Mouse (Mus musculus) CD4-positive helper T cell, adult 2 months (primary cell): ENCODE results near the gene Kat2b.
A peak's percentile ranks its signal among the peaks of the same experiment; 100 is the strongest.
"Not testable (repeated sequence)": the region's sequence is repeated elsewhere in the genome, so short reads cannot be mapped to it uniquely, and the experiment has no call there.

Source experiments
- DNase-seq: peaks from one replicate; pipeline ENCODE4 v3.0.0-alpha.2; 2012; ENCODE audit warnings: low read depth, missing footprints, low spot score

Kat2b gene

DNA sequence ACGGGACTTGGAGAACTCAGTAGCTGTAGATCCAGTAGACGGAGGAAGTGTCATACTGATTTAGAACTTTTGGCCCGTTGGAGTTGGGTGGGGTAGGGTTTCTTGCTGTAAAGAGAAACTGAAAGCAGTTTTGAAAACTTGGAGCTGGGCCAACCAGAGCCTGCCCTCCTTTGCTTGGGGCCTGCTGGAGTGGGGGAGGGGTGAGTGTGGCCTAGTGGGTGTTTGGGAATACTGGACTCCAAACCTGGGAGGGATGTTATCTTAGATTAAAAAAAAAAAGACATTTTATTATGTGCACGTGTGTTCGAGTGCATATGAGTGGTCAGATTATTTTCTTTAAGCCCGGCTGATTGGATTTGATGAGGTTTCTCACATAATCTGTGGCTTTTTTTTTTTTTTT lies 3.2 kb downstream of the Kat2b start:
- DNase-seq = peak; percentile 90

DNA sequence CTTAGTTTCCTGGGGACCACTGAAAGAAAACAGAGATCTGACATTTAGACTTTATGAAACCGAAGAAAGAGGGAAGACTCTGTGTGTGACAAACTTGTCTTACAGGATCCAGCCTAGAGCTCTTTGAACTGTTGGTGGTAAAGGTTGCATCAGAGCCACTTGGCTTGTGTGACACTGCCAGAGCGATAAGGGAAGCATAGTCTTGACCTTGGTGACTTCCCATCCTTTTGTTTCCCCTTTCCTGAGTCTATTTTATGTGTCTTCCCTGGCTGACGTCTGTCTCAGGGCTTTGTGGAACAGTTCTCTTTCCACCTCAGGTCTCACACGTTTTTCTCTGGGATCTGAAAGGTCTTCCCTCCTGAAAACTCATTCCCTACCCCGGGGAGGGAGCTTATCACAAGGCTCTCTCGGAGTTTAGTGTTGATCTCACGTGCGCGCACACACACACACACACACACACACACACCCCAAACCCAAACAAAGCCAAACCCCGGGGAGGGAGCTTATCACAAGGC lies 3.8 kb downstream of the Kat2b start:
- DNase-seq = peak; percentile 75

DNA sequence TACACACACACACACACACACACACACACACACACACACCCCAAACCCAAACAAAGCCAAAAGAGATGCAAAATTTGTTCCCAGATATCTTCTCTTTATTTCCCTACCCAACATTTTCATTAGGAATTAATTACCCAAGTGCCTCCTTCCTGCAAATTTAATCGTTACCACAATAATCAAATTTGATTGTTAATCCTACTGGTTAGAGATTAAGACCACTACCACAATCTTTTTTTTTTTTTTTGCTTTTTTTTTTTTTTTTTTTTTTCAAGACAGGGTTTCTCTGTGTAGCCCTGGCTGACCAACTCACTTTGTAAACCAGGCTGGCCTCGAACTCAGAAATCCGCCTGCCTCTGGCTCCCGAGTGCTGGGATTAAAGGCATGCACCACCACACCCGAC lies 4.3 kb downstream of the Kat2b start:
- not testable (repeated sequence) for DNase-seq

DNA sequence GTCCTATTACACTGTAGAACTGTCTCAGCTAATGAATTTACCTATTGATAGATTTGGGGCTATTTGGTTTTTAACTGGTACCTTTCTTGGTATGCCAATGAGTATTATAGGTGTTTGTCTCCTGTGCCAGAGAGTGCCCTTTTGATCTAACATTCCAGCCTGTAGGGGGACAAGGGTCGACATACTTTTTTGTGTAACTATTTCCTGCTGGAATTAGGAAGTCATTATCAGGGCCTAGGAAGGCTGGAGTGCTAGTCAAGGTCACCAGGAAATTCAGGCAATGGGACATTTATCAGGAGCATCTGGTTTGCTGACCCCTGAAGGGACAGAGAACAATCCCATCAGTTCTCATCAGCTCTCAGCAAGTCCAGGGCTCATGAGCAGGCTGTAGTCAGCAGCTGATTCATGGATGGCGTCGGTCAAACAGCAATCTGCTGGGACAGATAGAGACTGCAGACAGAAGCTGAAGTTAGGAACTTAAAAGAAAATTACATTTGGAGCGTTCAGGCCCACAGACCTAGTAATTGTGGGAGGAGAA lies 6.4 kb downstream of the Kat2b start:
- no peak for DNase-seq

DNA sequence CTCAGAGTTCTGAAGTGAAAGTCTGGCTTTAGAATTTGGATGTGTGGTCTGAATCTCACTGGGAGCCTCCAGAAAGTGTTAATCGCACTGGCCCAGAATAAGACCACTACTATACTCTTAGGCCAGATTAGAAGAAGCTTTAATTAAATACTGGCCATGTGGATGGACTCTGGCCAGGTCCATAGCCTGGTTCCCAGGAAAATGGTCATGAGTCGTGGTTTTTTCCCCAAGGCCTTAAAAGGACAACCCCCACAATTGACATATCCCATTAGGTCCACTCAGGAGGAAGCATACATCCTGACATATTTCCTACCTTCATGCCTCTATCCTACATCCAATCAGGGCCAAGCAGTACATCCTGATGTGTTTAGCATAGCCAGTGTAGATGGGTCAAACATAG lies 10.5 kb downstream of the Kat2b start:
- DNase-seq = no peak

DNA sequence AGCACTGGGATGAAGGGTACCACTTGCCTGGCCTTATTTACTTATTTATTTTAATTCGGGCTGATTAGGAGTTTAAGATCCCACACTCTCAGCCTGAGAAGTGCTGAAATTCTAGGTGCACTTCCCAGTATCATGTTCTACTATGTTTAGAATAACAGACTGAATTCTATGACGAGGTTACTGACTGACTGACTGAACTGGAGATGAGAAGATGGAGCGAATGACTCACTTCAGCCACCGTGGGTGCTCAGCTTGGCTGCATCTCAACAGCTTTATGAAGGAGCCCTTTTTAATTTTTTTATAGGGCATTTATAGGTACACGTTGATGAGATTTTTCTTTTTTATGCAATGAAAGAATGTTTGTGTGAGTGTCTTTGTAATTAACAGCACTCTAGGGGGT lies 11.1 kb downstream of the Kat2b start:
- DNase-seq = peak; percentile 48

DNA sequence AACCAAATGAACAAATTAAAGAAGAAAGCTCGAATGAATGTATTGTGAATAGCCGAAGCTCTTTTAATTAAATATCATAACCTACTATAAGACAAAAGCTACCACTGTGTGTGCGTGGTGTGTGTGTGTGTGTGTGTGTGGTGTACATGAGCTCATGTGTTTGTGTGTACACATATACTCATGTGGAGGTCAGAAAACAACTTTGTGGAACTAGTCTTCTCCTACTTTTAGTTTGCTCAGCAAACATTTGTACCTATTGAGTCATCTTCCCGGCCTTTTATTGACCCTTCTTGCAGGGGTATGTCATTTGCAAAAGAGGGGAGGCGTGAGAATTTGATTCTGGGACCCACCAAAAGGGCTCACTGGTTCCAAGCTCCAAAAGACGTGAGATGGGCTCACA lies 11.6 kb downstream of the Kat2b start:
- no peak for DNase-seq

DNA sequence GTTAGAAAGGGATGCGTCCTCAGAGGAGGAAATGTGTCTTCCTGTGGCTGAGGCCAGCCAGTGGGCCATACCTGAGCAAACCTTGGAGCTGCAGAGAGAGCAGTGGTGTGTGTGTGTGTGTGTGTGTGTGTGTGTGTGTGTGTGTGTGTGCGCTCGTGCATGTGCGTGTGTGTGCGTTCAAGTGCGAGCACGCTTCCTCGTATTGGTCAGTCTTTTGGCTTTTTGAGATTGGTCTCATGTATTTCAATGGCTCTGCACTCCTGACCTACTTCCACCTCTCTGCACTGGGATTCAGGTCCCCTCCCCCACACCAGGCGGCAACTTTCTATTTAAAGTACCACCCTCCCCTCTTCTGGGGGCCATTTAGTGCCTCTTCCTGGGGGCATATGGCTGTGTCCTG lies 12.1 kb downstream of the Kat2b start:
- no peak for DNase-seq

DNA sequence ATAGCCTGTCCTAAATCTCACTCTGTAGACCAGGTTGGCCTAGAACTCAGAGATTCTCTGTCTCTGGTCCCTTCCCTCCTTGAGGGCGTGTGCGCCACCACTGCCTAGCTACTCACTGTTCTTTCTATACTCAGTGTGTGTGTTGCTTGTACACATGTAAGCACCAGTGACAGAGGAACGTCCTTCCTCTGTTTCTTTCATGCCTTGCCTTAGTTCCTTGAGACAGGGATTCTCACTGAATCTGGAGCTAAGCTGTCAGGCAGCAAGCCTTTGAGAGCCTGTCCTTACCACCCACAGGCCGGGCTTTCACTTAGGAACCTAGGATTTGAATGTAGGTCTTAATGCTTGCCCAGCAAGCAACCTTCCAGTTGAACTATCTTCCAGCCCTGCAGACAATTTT lies 13.0 kb downstream of the Kat2b start:
- DNase-seq = no peak

DNA sequence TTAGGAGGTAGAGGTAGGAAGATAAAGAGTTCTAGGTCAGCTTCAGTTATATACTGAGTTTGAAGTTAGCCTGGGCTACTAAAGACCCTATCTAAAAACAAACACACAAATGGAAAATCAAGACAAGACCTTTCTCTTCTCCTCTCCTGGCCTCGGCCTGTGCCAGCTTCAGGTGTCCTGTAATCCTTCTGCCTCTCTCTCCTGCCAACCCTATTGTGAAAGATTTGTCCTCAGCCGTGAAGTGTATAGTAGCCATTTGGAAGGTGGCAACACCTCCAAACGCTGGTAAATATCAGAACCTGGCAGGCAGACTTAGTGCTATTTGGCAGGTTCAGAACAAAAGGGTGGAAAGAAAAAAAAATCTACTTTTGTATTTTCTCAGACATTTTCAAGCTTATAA lies 13.6 kb downstream of the Kat2b start:
- DNase-seq = no peak

DNA sequence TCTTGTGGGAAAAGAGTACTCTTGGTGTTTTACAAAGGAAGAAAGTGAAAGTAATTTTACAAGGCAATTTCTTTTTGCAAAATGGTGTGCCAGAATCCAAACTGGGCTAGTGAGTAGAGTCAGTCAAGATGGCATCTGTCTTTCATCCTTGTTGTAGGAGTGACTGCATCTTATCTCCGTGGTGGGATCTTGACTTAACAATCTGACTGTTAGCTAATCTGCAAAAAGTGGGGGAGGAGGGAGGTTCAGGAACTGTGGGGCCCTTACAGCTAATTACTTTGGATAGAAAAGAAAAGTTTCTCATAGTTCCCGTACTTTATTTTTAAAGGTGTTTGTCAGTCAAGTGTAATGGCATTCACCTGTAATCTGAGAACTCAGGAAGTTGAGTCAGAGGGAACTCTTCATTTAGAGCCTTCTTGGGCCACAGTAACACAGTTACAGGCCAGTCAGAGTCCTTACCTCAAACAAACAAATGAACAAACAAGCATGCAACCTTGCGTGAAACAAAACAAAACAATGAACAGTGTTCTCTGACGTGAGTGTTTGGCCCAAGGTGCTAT lies 15.4 kb downstream of the Kat2b start:
- no peak for DNase-seq

DNA sequence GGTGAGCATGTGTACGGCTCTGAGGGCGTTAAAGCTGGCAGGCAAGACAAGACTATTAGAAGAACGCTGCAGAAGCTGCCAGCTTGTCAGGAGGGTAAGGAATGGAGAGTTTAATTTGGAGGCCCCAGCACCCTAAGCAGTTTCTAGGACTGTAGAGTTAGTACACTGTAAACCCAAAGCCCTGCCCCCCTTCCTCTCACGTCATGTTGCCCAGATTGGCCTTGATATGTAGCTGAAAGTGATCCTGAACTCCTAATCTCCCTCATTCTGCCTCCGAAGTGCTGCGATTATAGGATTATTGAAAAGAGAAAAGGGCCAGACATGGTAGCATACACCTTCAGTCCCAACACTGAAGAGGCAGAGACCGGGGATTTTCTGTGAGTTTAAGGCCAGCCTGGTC lies 16.1 kb downstream of the Kat2b start:
- DNase-seq = no peak

DNA sequence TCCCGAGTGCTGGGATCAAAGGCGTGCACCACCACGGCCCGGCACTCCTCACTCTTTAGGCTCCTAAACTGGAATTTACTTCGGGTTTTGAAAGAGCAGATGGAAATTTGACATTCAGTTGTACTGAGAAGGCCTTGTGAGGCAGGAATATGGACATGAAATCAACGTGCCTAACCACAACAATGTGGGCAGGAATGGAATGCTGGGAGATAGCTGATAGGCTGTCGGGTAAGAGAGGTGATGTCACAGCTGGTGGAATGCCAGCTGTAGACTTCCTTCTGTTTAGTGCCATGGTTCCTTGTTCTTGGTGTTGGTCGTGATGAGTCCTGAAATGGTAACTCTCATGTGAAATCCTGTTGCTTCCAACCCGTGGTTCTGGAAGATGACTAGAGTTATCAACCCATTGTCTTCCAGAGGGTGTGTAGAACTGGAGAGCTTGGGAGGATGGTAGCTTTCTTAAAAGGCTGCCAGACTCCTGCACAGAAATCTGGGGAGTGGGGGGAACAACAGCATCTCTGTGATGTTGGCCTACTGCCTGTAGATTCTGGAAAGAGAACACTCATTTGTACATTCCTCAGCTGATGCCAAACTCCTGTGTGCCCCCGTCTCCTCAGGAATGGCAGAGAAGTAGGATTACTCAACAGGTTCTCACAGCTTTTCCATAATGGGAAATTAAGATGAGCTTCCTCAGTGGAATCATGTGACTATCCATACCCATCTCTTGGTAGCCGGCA lies 17.4 kb downstream of the Kat2b start:
- no peak for DNase-seq

DNA sequence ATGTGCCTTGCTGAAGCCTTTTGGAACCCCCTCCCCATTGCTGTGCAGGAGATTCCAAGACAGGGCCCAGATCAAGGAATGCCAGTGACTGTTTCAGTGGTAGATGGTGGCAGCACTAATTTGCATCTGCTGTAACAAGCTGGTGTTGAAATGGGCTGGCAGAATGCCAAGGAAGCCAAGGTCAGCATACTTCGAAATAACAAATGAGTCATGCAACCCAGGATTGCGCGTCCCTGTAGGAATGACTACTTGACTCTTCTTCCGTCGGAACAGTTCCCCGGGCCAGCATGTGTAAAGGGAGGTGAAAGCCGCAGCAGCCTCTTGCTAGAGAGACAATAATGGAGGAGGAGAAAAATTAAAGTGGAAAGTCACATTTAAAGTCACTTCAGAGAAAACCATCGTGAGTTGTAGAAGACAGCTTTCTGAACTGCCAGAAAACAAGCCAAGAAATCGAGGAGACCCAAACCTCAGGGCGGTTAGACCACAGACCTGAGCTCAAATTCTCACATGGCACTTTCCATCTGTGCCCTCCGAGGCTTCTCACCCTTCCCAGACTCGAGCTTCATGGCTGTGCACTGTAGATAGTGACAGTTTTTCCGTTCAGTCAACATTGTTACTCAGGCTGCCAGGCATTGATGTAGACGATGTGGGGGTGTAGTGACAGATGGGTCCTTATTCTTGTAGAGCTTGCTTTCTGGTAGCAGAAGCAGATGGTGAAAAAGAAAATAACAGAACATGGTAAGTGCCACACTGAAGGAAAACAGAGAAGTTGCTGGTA lies 20.6 kb downstream of the Kat2b start:
- peak; percentile 82 for DNase-seq

DNA sequence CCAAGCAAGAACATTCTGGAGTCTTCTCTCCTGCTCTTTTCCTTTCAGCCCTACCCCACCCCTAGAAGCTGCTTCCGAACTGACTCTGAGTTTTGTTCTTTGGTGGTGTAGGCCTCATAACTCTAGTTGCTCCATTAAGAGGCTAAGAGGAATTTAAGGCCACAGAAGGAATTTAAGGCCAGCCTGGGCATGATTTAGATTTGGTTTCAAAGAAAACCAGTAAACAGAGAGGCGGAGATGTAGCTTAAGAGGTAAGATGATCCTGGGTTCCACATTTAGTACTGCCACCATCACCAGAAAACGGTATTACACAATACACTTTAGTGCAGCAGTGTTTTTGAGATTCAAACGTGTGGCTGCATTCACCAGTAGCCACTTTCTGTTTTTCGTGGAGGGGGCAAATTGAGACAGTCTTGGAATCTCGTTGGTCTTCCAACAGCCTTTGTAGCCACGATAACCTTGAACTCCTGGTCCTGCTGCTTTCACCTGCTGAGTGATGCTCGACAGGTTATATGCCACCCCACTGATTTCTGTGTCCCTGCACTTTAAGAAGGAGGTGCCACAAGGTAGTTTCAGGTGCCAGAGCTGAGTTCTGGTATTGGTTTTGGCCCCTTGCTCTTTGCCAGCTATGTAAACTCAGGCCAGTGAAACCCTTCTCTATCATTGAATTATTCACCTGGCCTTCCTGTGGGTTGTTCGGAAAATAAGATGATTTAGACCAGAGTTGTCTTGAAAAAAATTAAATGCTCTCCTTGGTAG lies 21.6 kb downstream of the Kat2b start:
- no peak for DNase-seq

DNA sequence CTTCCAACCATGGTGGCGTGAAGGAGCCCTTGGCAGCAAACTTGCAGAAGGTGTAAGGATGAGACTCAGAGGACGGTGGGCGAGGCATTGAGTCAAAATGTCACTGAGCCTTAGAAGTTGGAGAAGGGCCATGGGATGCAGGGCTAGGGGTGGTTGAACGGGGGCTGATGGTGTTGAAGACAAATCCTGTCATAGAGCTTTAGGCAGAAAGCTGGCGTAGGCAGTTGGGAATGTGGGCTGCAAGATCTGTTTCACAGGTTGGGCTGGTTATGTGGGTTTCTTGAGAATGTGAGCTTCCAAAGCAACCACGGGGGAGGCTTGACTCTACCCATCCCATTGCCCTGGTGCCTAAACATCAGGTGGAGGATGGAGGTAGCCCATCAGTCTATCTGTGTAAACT lies 23.4 kb downstream of the Kat2b start:
- DNase-seq = no peak

DNA sequence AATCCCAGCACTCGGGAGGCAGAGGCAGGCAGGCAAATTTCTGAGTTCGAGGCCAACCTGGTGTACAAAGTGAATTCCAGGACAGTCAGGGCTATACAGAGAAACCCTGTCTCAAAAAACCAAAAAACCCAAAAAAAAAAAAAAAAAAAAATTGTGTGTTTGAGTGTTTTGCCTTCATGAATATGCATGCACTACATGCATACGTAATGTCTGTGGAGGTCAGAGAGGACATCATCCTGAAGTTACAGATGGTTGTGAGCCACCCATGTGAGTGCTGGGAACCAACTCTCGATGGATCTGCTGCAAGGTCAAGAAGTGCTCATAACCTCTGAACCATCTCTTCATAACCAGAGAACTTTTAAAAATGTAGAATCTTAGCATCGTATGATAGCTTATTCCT lies 25.2 kb downstream of the Kat2b start:
- no peak for DNase-seq

DNA sequence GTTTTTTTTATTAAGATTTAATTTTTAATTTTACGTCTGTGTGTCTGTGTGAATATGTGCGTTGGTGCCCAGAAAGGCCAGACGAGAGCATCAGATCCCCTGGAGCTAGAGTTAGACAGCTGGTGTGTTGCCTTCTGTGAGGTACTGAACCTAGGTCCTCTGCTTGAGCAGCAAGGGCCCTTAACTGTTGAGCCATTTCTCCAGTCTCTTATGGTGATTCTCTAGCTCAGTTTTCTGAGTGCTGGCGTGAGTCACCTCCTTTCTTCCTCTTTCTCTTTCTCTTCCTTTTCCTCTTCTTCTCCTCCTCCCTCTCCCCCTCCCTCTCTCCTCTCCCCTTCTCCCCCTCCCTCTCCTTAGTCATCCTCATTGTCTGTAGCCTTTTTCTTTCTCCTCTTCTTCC lies 27.9 kb downstream of the Kat2b start:
- DNase-seq = no peak

DNA sequence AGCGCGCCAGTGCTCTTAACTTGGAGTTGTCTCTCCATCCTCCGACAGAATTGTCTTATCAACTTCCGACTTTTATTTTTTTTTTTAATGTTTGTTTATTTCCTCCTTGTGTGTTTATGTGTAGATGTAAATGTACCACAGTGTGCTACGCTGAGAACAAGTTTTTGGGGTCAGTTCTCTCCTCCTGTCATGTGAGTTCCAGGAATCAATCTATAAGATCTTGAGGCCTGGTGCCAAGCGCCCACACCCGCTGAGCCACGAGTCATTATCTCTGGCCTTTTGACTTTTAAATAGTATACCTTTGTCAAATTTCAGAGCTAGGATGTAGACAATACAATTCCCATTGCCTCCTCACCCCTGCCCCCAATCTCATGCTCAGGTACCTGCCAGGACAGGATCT lies 28.9 kb downstream of the Kat2b start:
- DNase-seq = no peak

DNA sequence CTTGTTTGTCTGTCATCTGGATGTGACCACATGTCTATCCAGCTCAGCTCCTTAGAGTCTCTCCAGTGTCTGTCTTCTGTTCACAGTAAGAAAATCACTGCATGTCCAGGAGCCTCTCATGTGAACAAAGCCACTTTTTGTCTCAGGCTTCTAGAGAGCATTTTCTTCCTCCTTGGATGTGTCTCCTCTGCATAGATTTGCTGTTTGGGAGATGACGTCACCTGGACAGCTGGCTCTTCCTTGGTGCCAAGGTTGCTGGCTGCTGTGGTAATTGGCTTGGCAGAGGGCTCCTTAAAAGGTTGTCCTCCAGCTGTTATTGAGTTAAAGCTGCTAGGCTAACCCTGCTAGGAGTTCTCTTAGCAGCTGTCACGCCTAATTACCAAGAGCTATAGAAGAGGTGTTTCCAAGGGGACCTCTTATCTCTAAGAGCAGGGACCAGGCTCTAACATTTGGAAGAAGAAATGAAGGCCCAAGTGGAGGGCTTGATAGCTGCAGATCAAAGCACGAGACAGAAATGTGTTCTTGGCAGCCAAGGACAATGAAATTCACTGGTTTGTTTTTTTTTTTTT lies 29.7 kb downstream of the Kat2b start:
- DNase-seq = no peak
